Mouse (Mus musculus) embryonic fibroblast, embryonic 13.5 days (primary cell): ENCODE results near the gene Lrrc3b. TPM values are rescaled to one million over a fixed set of nuclear protein-coding genes. Genes with fewer than 3 reads are reported as not detected.

Experiments used
- H3K27ac ChIP-seq: 2 replicates; pipeline ENCODE4 v1.5.1; 2012; ENCODE audit warnings: low read length, control low read depth, inconsistent platforms; ENCODE audit not compliant: insufficient read depth
- H3K4me1 ChIP-seq: 2 replicates; pipeline ENCODE4 v1.6.1; 2011; ENCODE audit warnings: low read length; ENCODE audit not compliant: control insufficient read depth, insufficient read depth
- H3K4me3 ChIP-seq: 2 replicates; pipeline ENCODE4 v1.5.1; 2011; ENCODE audit warnings: mild to moderate bottlenecking, control low read depth, low read length; ENCODE audit not compliant: insufficient read depth
- CTCF ChIP-seq: IDR thresholded peaks from 2 replicates; pipeline ENCODE4 v1.5.1; 2011; ENCODE audit warnings: mild to moderate bottlenecking, control low read depth, low read length, moderate library complexity, borderline replicate concordance; ENCODE audit not compliant: insufficient read depth
- POLR2A ChIP-seq: IDR thresholded peaks from 2 replicates; pipeline ENCODE4 v1.6.1; 2011; ENCODE audit warnings: low read depth, mild to moderate bottlenecking, control low read depth, low read length, moderate library complexity
- polyA plus RNA-seq: library from polyadenylated mRNA; stranded (reverse); fragments of >200 nt; gene quantifications from 2 replicates; pipeline ENCODE4 v1.2.4, GENCODE M21; 2011; ENCODE audit warnings: low read depth; ENCODE audit not compliant: missing spikeins, insufficient read length

Gene Lrrc3b
- polyA plus RNA-seq, result not detected in 2 replicates

DNA sequence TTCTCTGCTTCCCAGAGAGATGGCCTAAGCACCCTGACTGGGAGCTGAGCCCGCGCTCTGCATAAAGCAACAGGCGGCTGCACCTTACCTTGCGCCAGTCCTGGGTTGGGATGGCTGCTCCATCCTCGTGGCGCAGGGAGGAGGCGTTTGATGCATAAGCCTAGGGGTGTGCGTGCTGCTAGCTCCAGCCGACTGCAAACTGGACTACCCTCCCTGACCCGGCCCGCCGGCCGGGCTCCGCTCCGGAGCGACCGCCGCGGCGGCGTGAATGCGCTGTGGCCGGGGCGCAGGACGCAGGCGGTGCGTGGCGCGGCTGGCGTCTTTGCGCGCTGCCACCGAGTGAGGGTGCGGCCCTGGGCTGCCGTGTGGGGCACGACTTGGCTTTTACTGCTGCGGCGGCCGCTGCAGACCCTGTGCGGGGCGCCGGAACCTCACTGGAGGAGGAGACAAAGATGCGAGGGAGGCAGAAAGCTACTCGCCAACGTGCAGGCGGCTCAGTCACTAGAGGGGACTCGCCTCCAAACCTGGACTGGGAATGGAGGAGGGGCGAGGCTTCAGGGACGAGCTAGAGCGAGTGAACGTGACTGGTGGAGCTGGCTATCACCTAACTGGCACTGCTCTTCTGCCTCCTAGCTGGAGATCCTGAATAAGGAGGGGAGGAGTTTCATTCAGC lies at the start of gene Lrrc3b:
Gene Lrrc3b (minus strand): TSS at position 503 of the 673 bp plus-strand sequence.
- H3K27ac ChIP-seq, result no peak within 1 kb of the TSS
- no peaks in the 10 kb centered on the region for H3K4me1 ChIP-seq
- TF ChIP-seq POLR2A (no peak), CTCF (no peak)
- peak within 1 kb of the TSS; percentile 44 for H3K4me3 ChIP-seq

DNA sequence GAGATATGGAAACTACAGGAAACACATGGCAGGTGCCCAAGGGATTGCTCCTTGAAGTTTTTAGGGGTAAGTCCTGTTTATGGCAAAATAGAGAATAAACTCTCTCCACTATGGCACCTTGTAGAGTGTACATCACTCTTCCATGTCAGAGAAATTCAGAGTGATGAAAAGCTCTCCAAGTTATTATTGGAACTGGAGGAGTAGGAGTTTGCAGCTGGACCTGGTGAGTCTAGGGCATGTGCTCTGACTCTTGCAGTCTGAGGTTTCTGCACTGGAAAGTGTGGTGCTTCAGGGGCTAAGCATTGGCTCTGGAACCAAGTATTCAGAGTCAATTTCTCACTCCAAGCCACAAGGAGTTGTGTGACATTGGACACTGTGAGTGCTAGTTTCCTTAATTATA lies 38.9 kb upstream of the Lrrc3b start:
- H3K27ac ChIP-seq, result no peak overlapping the region
- TF ChIP-seq POLR2A, result no peak
- TF ChIP-seq CTCF, result no peak
- no peaks in the 10 kb centered on the region for H3K4me1 ChIP-seq
- H3K4me3 ChIP-seq, result no peak overlapping the region

DNA sequence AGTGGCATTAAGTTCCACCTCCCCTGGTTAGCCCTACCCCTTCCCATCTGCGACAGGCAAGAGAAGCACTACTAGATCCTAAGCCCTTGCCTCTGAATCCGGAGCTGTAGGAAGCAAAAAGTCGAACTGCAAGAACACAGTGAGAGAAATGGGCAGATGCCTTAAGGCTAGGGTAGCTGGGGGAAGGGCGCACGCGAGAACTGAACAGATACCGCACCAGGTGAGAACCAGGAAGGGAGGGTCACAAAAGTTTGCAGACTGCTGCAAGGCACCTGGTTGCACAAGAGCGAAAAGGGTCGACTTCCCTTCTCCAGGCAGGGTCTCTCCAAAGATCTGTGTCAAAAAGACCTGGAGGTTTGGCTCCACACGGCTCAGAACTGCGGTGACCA lies 697 bp downstream of the Lrrc3b start:
- no peaks in the 10 kb centered on the region for H3K4me1 ChIP-seq
- TF ChIP-seq POLR2A, result no peak
- no peak for TF ChIP-seq CTCF
- H3K27ac ChIP-seq, result no peak overlapping the region
- peak overlapping the region; percentile 44 for H3K4me3 ChIP-seq

DNA sequence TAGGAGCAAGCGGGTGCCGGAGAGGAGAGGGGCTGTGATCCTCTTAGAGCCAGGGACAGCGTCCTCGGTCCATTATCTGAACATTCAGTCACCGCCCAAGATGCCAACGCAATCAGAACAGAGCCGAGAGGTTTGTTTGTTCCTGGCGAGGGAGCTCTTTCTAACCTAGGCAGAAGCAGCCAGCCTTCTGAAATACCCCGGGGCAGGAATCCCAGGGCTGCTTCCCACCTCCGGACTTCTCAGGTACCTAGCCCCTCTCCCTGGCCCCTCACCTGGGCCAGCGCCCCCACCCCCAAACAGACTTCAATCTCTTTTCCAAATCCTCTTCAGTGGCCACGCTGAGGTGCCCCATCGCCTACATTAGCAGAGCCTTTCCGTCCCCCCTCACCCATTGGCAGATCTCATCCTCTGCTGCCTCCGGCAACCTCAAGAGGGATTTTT lies 1.3 kb downstream of the Lrrc3b start:
- H3K4me1 ChIP-seq, result no peaks in the 10 kb centered on the region
- H3K4me3 ChIP-seq, result peak overlapping the region; percentile 44; the same call in 1 of the 2 replicates
- H3K27ac ChIP-seq, result no peak overlapping the region
- TF ChIP-seq POLR2A (no peak), CTCF (no peak)

DNA sequence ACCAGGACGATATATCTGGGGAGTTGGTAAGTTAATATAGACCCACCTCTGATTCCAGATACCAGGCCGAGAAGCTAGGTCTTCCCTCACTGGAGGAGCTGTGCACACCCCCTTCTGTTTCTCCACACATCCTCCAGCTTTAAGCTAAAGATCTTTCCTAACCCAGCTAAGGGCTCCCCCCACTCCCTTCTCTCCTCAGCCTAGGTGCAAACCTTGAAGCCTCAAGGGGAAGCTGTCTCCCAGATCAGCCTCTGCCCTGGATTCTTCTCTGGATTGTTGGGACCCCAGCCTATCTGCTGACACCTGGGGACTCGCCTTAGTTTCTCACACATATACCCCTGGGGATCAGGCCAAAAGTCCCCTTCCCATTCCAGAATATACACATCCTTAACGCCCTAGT lies 1.7 kb downstream of the Lrrc3b start:
- TF ChIP-seq POLR2A (no peak), CTCF (no peak)
- Histone ChIP-seq H3K27ac (no peak overlapping the region), H3K4me1 (no peaks in the 10 kb centered on the region), H3K4me3 (no peak overlapping the region)

DNA sequence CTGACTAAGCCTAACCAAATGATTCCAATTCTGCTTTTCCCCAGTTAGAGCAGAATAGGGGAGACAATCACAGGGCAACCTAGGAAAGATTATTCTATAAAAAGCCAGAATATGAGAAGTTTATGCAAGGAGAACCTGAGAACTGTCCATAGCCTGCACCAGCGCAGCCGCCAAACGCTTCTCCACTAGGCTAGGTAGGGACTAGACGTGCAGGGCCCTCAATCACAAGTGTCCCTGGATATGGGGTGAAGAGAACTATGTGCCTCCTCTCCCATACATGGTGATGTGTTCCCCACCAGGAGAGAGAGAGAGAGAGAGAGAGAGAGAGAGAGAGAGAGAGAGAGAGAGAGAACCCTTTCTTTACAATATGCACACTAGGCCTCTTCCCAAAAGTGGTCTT lies 2.2 kb downstream of the Lrrc3b start:
- no peak for TF ChIP-seq POLR2A
- TF ChIP-seq CTCF, result no peak
- Histone ChIP-seq H3K27ac (no peak overlapping the region), H3K4me3 (no peak overlapping the region), H3K4me1 (no peaks in the 10 kb centered on the region)

DNA sequence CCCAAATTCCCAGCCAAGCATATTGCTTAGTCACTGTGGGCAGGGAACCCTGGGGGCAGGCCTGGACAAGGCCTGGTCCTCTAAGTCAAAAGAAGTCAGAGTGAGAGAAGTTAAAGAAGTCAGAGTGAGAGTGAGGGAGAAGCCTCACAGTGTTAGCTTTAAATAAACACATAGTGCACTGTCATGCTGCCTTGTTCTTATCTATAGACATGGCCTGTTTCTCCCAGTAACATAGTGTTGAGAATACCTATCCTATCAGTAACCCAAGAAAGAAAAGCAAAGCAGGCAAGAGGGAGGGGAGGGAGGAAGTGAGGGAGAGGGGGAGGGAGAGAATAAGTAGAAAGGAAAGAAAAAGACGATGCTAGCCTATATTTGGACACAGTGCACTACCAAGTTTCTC lies 6.4 kb downstream of the Lrrc3b start:
- Histone ChIP-seq H3K4me3 (no peak overlapping the region), H3K27ac (no peak overlapping the region), H3K4me1 (no peaks in the 10 kb centered on the region)
- TF ChIP-seq POLR2A (no peak), CTCF (no peak)

DNA sequence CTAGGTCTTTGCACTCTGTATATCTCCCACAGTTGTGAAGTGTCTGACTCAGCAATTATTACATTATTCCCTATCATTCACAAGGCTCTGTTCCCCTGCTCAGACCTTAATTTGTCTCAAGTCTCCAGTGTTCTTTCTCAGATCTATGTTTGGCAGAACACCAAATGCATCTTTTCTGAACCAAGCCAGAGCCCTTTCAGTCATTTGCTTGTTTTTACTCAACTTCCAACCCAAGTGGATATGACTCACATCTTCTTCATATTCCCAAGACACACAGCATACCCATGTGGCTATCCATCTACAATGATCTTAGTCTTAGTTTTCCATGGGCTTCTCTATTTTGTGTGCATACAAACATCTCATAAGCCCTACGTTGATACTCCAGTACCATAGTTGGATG lies 17.2 kb downstream of the Lrrc3b start:
- H3K27ac ChIP-seq, result no peak overlapping the region
- peaks cover 5% of the 10 kb centered on the region for H3K4me1 ChIP-seq
- TF ChIP-seq POLR2A (no peak), CTCF (no peak)
- no peak overlapping the region for H3K4me3 ChIP-seq

DNA sequence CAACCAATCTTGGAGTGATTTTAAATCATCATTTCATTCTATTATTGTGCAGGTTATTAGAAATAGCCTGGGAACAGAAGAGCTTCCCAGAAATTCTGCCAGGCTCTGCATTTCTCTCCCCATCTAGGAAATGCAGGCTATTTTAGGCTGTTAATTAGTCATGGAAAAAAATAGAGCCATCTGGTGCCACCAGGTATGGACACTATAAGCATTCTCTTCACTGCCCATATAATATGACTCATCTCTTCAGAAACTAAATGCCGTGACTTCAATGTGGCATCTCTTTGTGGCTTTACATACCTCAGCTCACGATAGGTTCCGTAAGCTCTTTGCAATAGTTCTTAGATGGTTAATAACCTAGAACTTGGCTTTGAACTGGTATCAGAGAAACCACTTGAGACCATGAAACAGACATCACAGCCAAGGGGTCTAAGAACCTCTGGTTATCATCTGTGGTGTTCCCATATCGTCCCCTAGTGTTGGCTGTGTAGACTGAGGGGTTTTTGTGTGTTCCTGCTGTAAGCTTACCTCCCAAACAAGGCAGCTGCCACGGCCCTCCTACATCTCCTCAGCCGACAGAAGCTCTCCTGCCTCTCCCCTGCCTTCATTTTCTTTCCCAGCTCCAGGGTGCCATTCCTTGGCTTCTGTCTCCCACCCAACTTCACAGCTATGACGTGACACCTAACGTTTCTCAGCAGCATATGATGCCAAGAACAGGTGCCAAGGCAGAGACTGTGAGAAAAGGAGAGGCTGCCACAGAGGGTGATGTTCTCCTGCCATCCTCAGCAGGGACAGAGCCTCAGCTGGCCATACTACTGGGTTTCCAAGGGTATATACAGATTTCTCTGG lies 27.9 kb downstream of the Lrrc3b start:
- no peak overlapping the region for H3K27ac ChIP-seq
- H3K4me3 ChIP-seq, result no peak overlapping the region
- H3K4me1 ChIP-seq, result no peaks in the 10 kb centered on the region
- TF ChIP-seq CTCF (no peak), POLR2A (no peak)

DNA sequence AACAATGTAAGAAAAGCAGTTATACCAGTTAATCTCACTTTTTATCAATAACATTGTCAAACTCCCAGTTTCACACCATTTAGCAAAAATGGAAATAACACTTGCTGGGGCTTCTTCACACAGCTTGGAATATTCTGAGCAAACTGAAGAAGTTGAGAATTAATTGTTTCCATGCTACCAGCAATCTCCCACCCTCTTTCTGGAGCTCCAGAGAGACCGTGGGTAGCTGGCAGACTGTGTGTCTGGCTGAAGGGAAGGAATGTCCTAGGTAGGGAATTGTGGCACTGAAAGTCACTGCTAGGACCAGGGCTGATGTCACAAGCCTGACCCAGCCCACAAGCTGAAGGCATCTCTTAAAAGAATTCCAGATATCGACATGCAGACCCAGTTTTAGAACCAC lies 53.3 kb downstream of the Lrrc3b start:
- H3K4me1 ChIP-seq, result no peaks in the 10 kb centered on the region

More for the DNA sequence above, 53.3 kb downstream of the Lrrc3b start:
- no peak overlapping the region for H3K27ac ChIP-seq
- no peak for TF ChIP-seq POLR2A
- TF ChIP-seq CTCF, result no peak
- H3K4me3 ChIP-seq, result no peak overlapping the region
